Mouse (Mus musculus) megakaryocyte, embryonic 14.5 days (primary cell): Measurements from ENCODE around the gene Nudt9. TPM values are rescaled to one million over a fixed set of nuclear protein-coding genes. Genes with fewer than 3 reads are reported as not detected.

ENCODE experiments used
- H3K27me3 ChIP-seq: replicated peaks from 2 replicates; pipeline ENCODE3; 2012; ENCODE audit warnings: inconsistent platforms
- H3K36me3 ChIP-seq: replicated peaks from 2 replicates; pipeline ENCODE3; 2012; ENCODE audit warnings: low read length, inconsistent platforms, mixed read lengths
- H3K4me1 ChIP-seq: 2 replicates; pipeline ENCODE4 v1.6.1; 2012; ENCODE audit warnings: inconsistent platforms
- H3K4me3 ChIP-seq: replicated peaks from 2 replicates; pipeline ENCODE3; 2012; ENCODE audit warnings: moderate library complexity, mild to moderate bottlenecking, inconsistent platforms
- H3K9me3 ChIP-seq: 2 replicates; pipeline ENCODE4 v1.6.1; 2012; ENCODE audit warnings: inconsistent platforms
- FLI1 ChIP-seq: IDR thresholded peaks from 2 replicates; pipeline ENCODE4 v1.6.1; 2012; ENCODE audit warnings: low read length, inconsistent platforms, mixed read lengths
- GATA1 ChIP-seq: IDR thresholded peaks from 3 replicates; pipeline ENCODE4 v1.6.1; 2012; ENCODE audit warnings: mixed read lengths, low read length, inconsistent platforms, borderline replicate concordance
- polyA plus RNA-seq: library from polyadenylated mRNA; stranded (reverse); fragments of >175 nt; gene quantifications from 2 replicates; pipeline ENCODE4 v1.2.3, GENCODE M21; 2012; ENCODE audit warnings: low replicate concordance; ENCODE audit not compliant: insufficient read depth

Gene Nudt9
- polyA plus RNA-seq, 1 experiment, result 101 TPM

- peaks cover 88% of the 10 kb centered on the region for H3K36me3 ChIP-seq
- H3K27me3 ChIP-seq, result no peaks in the 10 kb centered on the region
- H3K9me3 ChIP-seq, result no peaks in the 10 kb centered on the region
- H3K4me3 ChIP-seq, result no peak overlapping the region
- peaks cover 35% of the 10 kb centered on the region for H3K4me1 ChIP-seq
- TF ChIP-seq FLI1, result no peak
Observed at GRCm38 (mm10) chr5:104056295-104056694, 10.2 kb downstream of the Nudt9 start.

- TF ChIP-seq GATA1 (no peak), FLI1 (no peak)
- Histone ChIP-seq H3K36me3 (peaks cover 88% of the 10 kb centered on the region), H3K4me3 (no peak overlapping the region), H3K9me3 (no peaks in the 10 kb centered on the region), H3K4me1 (peaks cover 31% of the 10 kb centered on the region), H3K27me3 (no peaks in the 10 kb centered on the region)
Observed at GRCm38 (mm10) chr5:104058021-104058420, 11.9 kb downstream of the Nudt9 start.

DNA sequence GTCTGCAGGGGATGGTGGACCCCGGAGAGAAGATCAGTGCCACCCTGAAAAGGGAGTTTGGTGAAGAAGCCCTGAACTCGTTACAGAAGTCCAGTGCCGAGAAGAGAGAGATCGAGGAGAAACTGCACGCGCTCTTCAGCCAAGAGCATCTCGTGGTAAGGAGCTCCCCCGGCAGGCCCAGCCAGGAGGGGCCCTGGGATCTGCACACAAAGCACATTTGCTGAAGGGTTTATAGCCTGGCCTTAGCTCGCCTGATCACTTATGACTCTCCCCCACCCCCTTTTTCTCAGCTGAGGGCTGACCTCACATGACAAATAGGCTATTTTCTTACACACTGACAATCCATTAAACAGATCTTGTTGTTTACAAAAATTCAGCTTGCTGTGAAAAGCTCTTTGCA lies 13.5 kb downstream of the Nudt9 start:
- Histone ChIP-seq H3K9me3 (no peaks in the 10 kb centered on the region), H3K4me3 (no peak overlapping the region), H3K36me3 (peaks cover 91% of the 10 kb centered on the region), H3K4me1 (peaks cover 31% of the 10 kb centered on the region), H3K27me3 (no peaks in the 10 kb centered on the region)
- TF ChIP-seq GATA1 (no peak), FLI1 (no peak)

DNA sequence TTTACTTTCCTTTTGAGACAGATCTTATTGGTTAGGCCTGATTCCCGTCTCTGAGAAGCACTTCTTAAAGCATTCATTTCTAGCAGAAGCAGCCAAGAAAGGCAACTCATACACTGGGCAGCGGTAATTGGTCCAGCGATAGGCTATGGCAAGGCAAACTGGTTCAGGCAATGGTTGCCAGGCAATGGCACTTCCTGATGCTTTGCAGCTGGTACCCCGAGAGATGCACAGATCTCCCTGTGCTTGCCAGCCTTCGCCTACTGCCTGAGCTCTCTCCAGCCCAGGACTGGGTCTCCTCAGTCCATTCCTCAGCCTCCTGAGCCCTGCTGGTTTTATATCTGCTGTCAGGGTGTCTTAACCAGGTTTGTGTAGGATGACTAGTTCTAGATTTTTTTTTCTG lies 14.3 kb downstream of the Nudt9 start:
- Histone ChIP-seq H3K4me1 (peaks cover 26% of the 10 kb centered on the region), H3K27me3 (no peaks in the 10 kb centered on the region), H3K4me3 (no peak overlapping the region), H3K9me3 (no peaks in the 10 kb centered on the region), H3K36me3 (peaks cover 92% of the 10 kb centered on the region)
- TF ChIP-seq GATA1 (no peak), FLI1 (no peak)

- Histone ChIP-seq H3K36me3 (peaks cover 82% of the 10 kb centered on the region), H3K27me3 (no peaks in the 10 kb centered on the region), H3K4me3 (no peak overlapping the region), H3K4me1 (peaks cover 10% of the 10 kb centered on the region; the same call in 1 of the 2 replicates), H3K9me3 (no peaks in the 10 kb centered on the region)
- TF ChIP-seq FLI1 (no peak), GATA1 (no peak)
Observed at GRCm38 (mm10) chr5:104061936-104062772, 16.0 kb downstream of the Nudt9 start.

- Histone ChIP-seq H3K27me3 (no peaks in the 10 kb centered on the region), H3K9me3 (no peaks in the 10 kb centered on the region), H3K36me3 (peaks cover 74% of the 10 kb centered on the region), H3K4me1 (peaks cover 9% of the 10 kb centered on the region; the same call in 1 of the 2 replicates), H3K4me3 (no peak overlapping the region)
- no peak for TF ChIP-seq GATA1
- no peak for TF ChIP-seq FLI1
Observed at GRCm38 (mm10) chr5:104062773-104063551, 16.9 kb downstream of the Nudt9 start.

GRCm38 (mm10) chr5:104068751-104069150 lies 22.6 kb downstream of the Nudt9 start:
- Histone ChIP-seq H3K9me3 (peaks cover 7% of the 10 kb centered on the region), H3K36me3 (peaks cover 16% of the 10 kb centered on the region), H3K4me1 (peaks cover 6% of the 10 kb centered on the region), H3K4me3 (no peak overlapping the region), H3K27me3 (peaks cover 3% of the 10 kb centered on the region)
- TF ChIP-seq GATA1 (no peak), FLI1 (no peak)

- H3K4me1 ChIP-seq, result peaks cover 11% of the 10 kb centered on the region
- H3K4me3 ChIP-seq, result no peak overlapping the region
- no peaks in the 10 kb centered on the region for H3K36me3 ChIP-seq
- peaks cover 7% of the 10 kb centered on the region for H3K9me3 ChIP-seq
- no peak for TF ChIP-seq FLI1
- TF ChIP-seq GATA1, result no peak
- H3K27me3 ChIP-seq, result peaks cover 16% of the 10 kb centered on the region
Observed at GRCm38 (mm10) chr5:104071048-104071447, 24.9 kb downstream of the Nudt9 start.

DNA sequence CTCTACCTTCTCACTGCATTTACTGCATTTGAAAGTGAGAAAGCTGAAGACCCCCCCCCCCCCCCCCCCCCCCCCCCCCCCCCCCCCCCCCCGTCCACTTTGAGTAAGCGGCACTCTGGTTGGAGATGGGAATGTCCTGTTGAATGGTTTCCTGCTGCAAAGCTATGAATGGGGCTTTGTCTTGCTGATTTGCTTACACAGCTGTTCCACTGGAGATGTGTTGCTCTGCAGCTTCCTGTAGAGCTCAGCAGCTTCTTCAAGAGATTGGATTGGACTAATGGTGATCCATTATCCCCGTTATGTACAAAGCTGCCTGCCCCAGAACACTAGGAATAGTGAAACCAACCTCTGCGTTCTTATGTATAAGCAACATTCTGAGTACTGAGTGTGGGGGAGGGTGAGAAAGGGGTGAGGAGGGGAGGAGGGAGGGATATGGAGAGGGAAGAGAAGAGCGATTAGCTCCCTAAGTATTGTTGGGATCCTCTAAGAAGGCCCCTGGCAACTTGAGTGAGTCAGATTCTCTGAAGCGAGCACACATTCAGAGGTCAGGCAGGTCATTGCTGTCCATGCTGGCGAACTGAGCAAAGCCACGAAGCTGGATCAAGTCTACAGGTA lies 26.3 kb downstream of the Nudt9 start:
- Histone ChIP-seq H3K9me3 (peaks cover 7% of the 10 kb centered on the region), H3K27me3 (peaks cover 18% of the 10 kb centered on the region), H3K4me1 (peaks cover 15% of the 10 kb centered on the region), H3K4me3 (peak overlapping the region; percentile 28), H3K36me3 (no peaks in the 10 kb centered on the region)
- TF ChIP-seq FLI1 (no peak), GATA1 (no peak)
